Mouse (Mus musculus) bone marrow macrophage, adult 2 months (primary cell): ENCODE data around the gene Ankrd13d.

Experiments
- CTCF ChIP-seq: IDR thresholded peaks from 2 replicates; pipeline ENCODE4 v1.5.1; 2012; ENCODE audit warnings: low read depth, mild to moderate bottlenecking, low read length, moderate library complexity
- POLR2A ChIP-seq: IDR thresholded peaks from 2 replicates; pipeline ENCODE4 v1.6.1; 2012; ENCODE audit warnings: mild to moderate bottlenecking, low read depth, low read length, borderline replicate concordance

GRCm38 (mm10) chr19:4220416-4220815 is 62.5 kb downstream of the Ankrd13d start:
- no peak for TF ChIP-seq POLR2A
- TF ChIP-seq CTCF, result no peak
